In the genomic region with DNA sequence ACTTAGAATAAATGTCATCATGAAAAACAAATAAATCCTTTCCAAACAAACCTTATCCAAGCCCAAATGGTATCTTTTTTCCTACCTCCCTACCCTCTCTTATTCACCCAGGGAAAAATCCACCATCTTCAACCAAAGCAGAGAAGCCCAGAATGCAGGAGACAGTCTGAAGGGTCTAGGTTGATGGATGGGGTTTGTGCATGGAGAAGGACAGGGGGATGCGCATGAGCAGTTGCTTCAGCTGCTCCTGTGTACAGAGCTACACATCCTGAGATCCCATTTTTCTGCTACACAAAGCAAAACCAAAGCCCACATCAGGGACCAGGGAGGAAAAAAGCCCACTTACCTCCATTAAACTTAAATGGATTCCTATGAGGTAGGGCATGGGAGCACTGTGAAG, we compare ENCODE assay signal across 23 mouse cellular contexts.
A peak's percentile ranks its signal among the peaks of the same experiment; 100 is the strongest.
DNase-seq lines count a peak whose midpoint lies in the region; ATAC-seq and TF ChIP-seq lines count a peak whose summit lies in the region.
"Had no signal": no experiment of that assay in that cellular context is flagged by ENCODE, and none has a peak within 500 bp of the region (broad histone marks: within the 10 kb centered on the region; RNA-seq: fewer than 3 reads in every experiment).

No protein-coding gene starts in this region.

- DNase-seq in heart, adult 11 months, result peak; percentile 21
- DNase-seq in heart, adult 2 months, result no peak
- no peak for DNase-seq in hindbrain, postnatal 0 days (ENCODE audit: low spot score)
- DNase-seq in layer of hippocampus, adult 2 months (ENCODE audit: low spot score in 2 of 2), result no peak
- DNase-seq in layer of hippocampus, postnatal 14 days (ENCODE audit: low spot score in 2 of 2), result no peak
- DNase-seq: adrenal gland, adult 8-10 months; adrenal gland, postnatal 25 days; cerebellum, adult 11-12 months; cerebellum, adult 8-10 months; cerebellum, postnatal 36 days; embryo, embryonic 11 days; gastrocnemius, postnatal 25 days; kidney, adult 18-20 months had no signal

- 87% methylated on average over 1 of the region's 1 CpGs for WGBS in forebrain, embryonic 15.5 days
- 90% methylated on average over 1 of the region's 1 CpGs for WGBS in forebrain, embryonic 13.5 days
- 97% methylated on average over 1 of the region's 1 CpGs for WGBS in heart, adult 2 months
- WGBS in hindbrain, embryonic 15.5 days, result 71% methylated on average over 1 of the region's 1 CpGs
- 68% methylated on average over 1 of the region's 1 CpGs for WGBS in hindbrain, postnatal 0 days

- H3K4me1 ChIP-seq in forebrain, embryonic 15.5 days, result peaks cover 42% of the 10 kb centered on the region
- H3K4me1 ChIP-seq in forebrain, embryonic 13.5 days, result peaks cover 37% of the 10 kb centered on the region
- H3K4me1 ChIP-seq in heart, adult 2 months (ENCODE audit: control insufficient read depth, insufficient read depth, low read length), result no peaks in the 10 kb centered on the region; the same call in 1 of the 2 replicates
- 0 out of 2 replicates have a peak, but pooled peaks cover 11% of the 10 kb centered on the region for H3K4me1 ChIP-seq in hindbrain, embryonic 15.5 days (replicated peaks)
- H3K4me1 ChIP-seq in hindbrain, postnatal 0 days (ENCODE audit: insufficient read depth, low read length), result no peaks in the 10 kb centered on the region

- H3K36me3 ChIP-seq in forebrain, embryonic 15.5 days, result no peaks in the 10 kb centered on the region
- 0 out of 2 replicates have a peak, but pooled peaks cover under 1% of the 10 kb centered on the region for H3K36me3 ChIP-seq in forebrain, embryonic 13.5 days (ENCODE audit: poor library complexity, severe bottlenecking)
- no peaks in the 10 kb centered on the region for H3K36me3 ChIP-seq in heart, adult 2 months (ENCODE audit: control insufficient read depth, insufficient read depth, low read length)
- H3K36me3 ChIP-seq in hindbrain, embryonic 15.5 days, result no peaks in the 10 kb centered on the region
- H3K36me3 ChIP-seq in hindbrain, postnatal 0 days (ENCODE audit: insufficient read depth, low read length), result no peaks in the 10 kb centered on the region
- H3K36me3 ChIP-seq: embryonic facial prominence, embryonic 10.5 days; embryonic facial prominence, embryonic 13.5 days had no signal

- H3K4me2 ChIP-seq in forebrain, embryonic 15.5 days (replicated peaks), result no peak overlapping the region
- H3K4me2 ChIP-seq in forebrain, embryonic 13.5 days, result no peak overlapping the region
- no peak overlapping the region for H3K4me2 ChIP-seq in hindbrain, embryonic 15.5 days
- no peak overlapping the region for H3K4me2 ChIP-seq in hindbrain, postnatal 0 days (ENCODE audit: low read depth, low read length)
- H3K4me2 ChIP-seq: embryonic facial prominence, embryonic 13.5 days; heart, embryonic 11.5 days had no signal

- no peak for TF ChIP-seq CTCF in heart, adult 2 months (IDR thresholded peaks at IDR 0.05)
- no peak for TF ChIP-seq CTCF in hindbrain, postnatal 0 days (IDR thresholded peaks at IDR 0.05; ENCODE audit: low read depth)
- TF ChIP-seq CTCF in layer of hippocampus, adult 2 months (conservative IDR thresholded peaks at IDR 0.05), result no peak

- H3K4me3 ChIP-seq in forebrain, embryonic 15.5 days, result no peak overlapping the region
- no peak overlapping the region for H3K4me3 ChIP-seq in forebrain, embryonic 13.5 days
- H3K4me3 ChIP-seq in heart, adult 2 months, result no peak overlapping the region
- no peak overlapping the region for H3K4me3 ChIP-seq in hindbrain, embryonic 15.5 days
- no peak overlapping the region for H3K4me3 ChIP-seq in hindbrain, postnatal 0 days (ENCODE audit: low read length)
- no peak overlapping the region for H3K4me3 ChIP-seq in layer of hippocampus, adult 2 months
- H3K4me3 ChIP-seq: embryonic facial prominence, embryonic 10.5 days; embryonic facial prominence, embryonic 13.5 days; erythroblast, embryonic 14.5 days had no signal

- TF ChIP-seq POLR2A in heart, adult 2 months (IDR thresholded peaks at IDR 0.05; ENCODE audit: insufficient read depth, low read depth, low read length), result no peak

- no peaks in the 10 kb centered on the region for H3K79me2 ChIP-seq in heart, adult 2 months (replicated peaks; ENCODE audit: control insufficient read depth, insufficient read depth, low read length)

- peak overlapping the region; percentile 49; the same call in 1 of the 2 replicates for H3K27ac ChIP-seq in forebrain, embryonic 15.5 days (replicated peaks)
- H3K27ac ChIP-seq in forebrain, embryonic 13.5 days, result no peak overlapping the region
- H3K27ac ChIP-seq in heart, adult 2 months, result no peak overlapping the region
- 0 out of 2 replicates have a peak overlapping the region, but pooled peaks have one; percentile 27 for H3K27ac ChIP-seq in hindbrain, embryonic 15.5 days (replicated peaks)
- H3K27ac ChIP-seq in hindbrain, postnatal 0 days, result no peak overlapping the region
- peak overlapping the region; percentile 74 for H3K27ac ChIP-seq in layer of hippocampus, adult 2 months
- H3K27ac ChIP-seq: embryonic facial prominence, embryonic 10.5 days; embryonic facial prominence, embryonic 13.5 days had no signal

- no peaks in the 10 kb centered on the region for H3K27me3 ChIP-seq in forebrain, embryonic 15.5 days
- H3K27me3 ChIP-seq in forebrain, embryonic 13.5 days, result no peaks in the 10 kb centered on the region
- no peaks in the 10 kb centered on the region for H3K27me3 ChIP-seq in heart, adult 2 months (ENCODE audit: control insufficient read depth, insufficient read depth, low read length)
- no peaks in the 10 kb centered on the region for H3K27me3 ChIP-seq in hindbrain, embryonic 15.5 days
- no peaks in the 10 kb centered on the region for H3K27me3 ChIP-seq in hindbrain, postnatal 0 days (ENCODE audit: insufficient read depth, low read length)
- H3K27me3 ChIP-seq: embryonic facial prominence, embryonic 13.5 days had no signal

- no peak for TF ChIP-seq EP300 in heart, adult 2 months (IDR thresholded peaks at IDR 0.05; ENCODE audit: insufficient read depth, low read depth, low read length)

- no peaks in the 10 kb centered on the region for H3K9me3 ChIP-seq in forebrain, embryonic 15.5 days
- no peaks in the 10 kb centered on the region for H3K9me3 ChIP-seq in forebrain, embryonic 13.5 days (replicated peaks)
- no peaks in the 10 kb centered on the region for H3K9me3 ChIP-seq in hindbrain, embryonic 15.5 days
- no peaks in the 10 kb centered on the region for H3K9me3 ChIP-seq in hindbrain, postnatal 0 days (ENCODE audit: low read length)
- H3K9me3 ChIP-seq: embryonic facial prominence, embryonic 10.5 days; embryonic facial prominence, embryonic 13.5 days had no signal

- intact Hi-C loops in heart, adult 2 months (cut with DNase I), result no loop called here

- no peak overlapping the region for H3K9ac ChIP-seq in forebrain, embryonic 15.5 days (replicated peaks)
- no peak overlapping the region for H3K9ac ChIP-seq in forebrain, embryonic 13.5 days
- no peak overlapping the region for H3K9ac ChIP-seq in heart, adult 2 months (ENCODE audit: low read depth, low read length)
- H3K9ac ChIP-seq in hindbrain, embryonic 15.5 days, result no peak overlapping the region
- no peak overlapping the region for H3K9ac ChIP-seq in hindbrain, postnatal 0 days (replicated peaks; ENCODE audit: low read length)
- H3K9ac ChIP-seq: embryonic facial prominence, embryonic 13.5 days had no signal

- no peak; the same call in 1 of the 2 replicates for ATAC-seq in forebrain, embryonic 15.5 days (replicated peaks)
- ATAC-seq in forebrain, embryonic 13.5 days, result no peak
- peak; percentile 27; the same call in 1 of the 2 replicates for ATAC-seq in hindbrain, embryonic 15.5 days (ENCODE audit: low FRiP score, low read depth)
- ATAC-seq in hindbrain, postnatal 0 days, result no peak
- ATAC-seq: activated CD4-positive, CD25-positive, alpha-beta regulatory T cell, adult 4 months; inflammation-experienced regulatory T-cells, adult 6 months; intestine, embryonic 16.5 days had no signal

Comparison
In these comparisons a context has a peak if more than half of its experiments do, and no peak if none do; other contexts are left out.
1. H3K27ac ChIP-seq: peak in forebrain, embryonic 15.5 days (single experiment), hindbrain, embryonic 15.5 days (single experiment) and layer of hippocampus, adult 2 months (single experiment); none in forebrain, embryonic 13.5 days (single experiment), heart, adult 2 months (single experiment) and hindbrain, postnatal 0 days (single experiment).